Mouse (Mus musculus) embryonic facial prominence, embryonic 12.5 days (tissue): Measurements from ENCODE around the gene Rpl18a. TPM values are rescaled to one million over a fixed set of nuclear protein-coding genes. Genes with fewer than 3 reads are reported as not detected.

ENCODE experiments used
- ATAC-seq: fragments of 200-750 bp; cut with Nextera tagmentation; 2 replicates; pipeline ENCODE4 v1.8.0; 2017; ENCODE audit not compliant: insufficient number of reproducible peaks, insufficient read depth, low FRiP score, low TSS enrichment
- H3K27ac ChIP-seq: fragments of 300-500 bp; sonication (generic); 2 replicates; pipeline ENCODE4 v1.5.1; 2016; ENCODE audit warnings: mild to moderate bottlenecking
- H3K27me3 ChIP-seq: fragments of 300-500 bp; sonication (generic); 2 replicates; pipeline ENCODE4 v1.6.1; 2016; ENCODE audit warnings: mild to moderate bottlenecking, moderate library complexity
- H3K36me3 ChIP-seq: fragments of 300-500 bp; sonication (generic); 2 replicates; pipeline ENCODE4 v1.6.1; 2016; ENCODE audit warnings: mild to moderate bottlenecking
- H3K4me1 ChIP-seq: fragments of 300-500 bp; sonication (generic); 2 replicates; pipeline ENCODE4 v1.6.1; 2016
- H3K4me2 ChIP-seq: fragments of 300-500 bp; sonication (generic); replicated peaks from 2 replicates; pipeline ENCODE4 v1.6.1; 2016; ENCODE audit warnings: mild to moderate bottlenecking, moderate library complexity
- H3K4me3 ChIP-seq: fragments of 300-500 bp; sonication (generic); 2 replicates; pipeline ENCODE4 v1.5.1; 2016; ENCODE audit warnings: mild to moderate bottlenecking
- H3K9ac ChIP-seq: fragments of 300-500 bp; sonication (generic); 2 replicates; pipeline ENCODE4 v1.6.1; 2016; ENCODE audit warnings: mild to moderate bottlenecking, moderate library complexity
- H3K9me3 ChIP-seq: fragments of 300-500 bp; sonication (generic); 2 replicates; pipeline ENCODE4 v1.6.1; 2016; ENCODE audit warnings: mild to moderate bottlenecking, moderate library complexity
- WGBS: fragments of 180-500 bp; shearing (Covaris S2); methylation state at CpG from one replicate; pipeline ENCODE4 v1.1.7; 2016; 5-methylcytosine and 5-hydroxymethylcytosine counted together
- polyA plus RNA-seq: library from polyadenylated mRNA; unstranded; fragments of >200 nt; fragmentation: Nextera tagmentation; extraction: Ambion mirVana; gene quantifications from 2 replicates; pipeline ENCODE4 v1.2.1, GENCODE M21; 2016

The Rpl18a gene
- polyA plus RNA-seq, 1 experiment from 2014 or later = 3,568 TPM

- ATAC-seq = no peak
- H3K4me1 ChIP-seq = no peaks in the 10 kb centered on the region
- H3K27ac ChIP-seq = no peak overlapping the region
- no peak overlapping the region for H3K4me2 ChIP-seq
- no peaks in the 10 kb centered on the region for H3K27me3 ChIP-seq
- no peak overlapping the region for H3K4me3 ChIP-seq
- 89% methylated on average over 9 of the region's 9 CpGs for WGBS
- no peaks in the 10 kb centered on the region for H3K9me3 ChIP-seq
- no peak overlapping the region for H3K9ac ChIP-seq
- H3K36me3 ChIP-seq = peaks cover 49% of the 10 kb centered on the region
Observed at GRCm38 (mm10) chr8:70920049-70920922, 23.1 kb upstream of the Rpl18a start.

GRCm38 (mm10) chr8:70914704-70915103 is 17.5 kb upstream of the Rpl18a start:
- H3K27me3 ChIP-seq = no peaks in the 10 kb centered on the region
- no peaks in the 10 kb centered on the region for H3K4me1 ChIP-seq
- H3K9me3 ChIP-seq = no peaks in the 10 kb centered on the region
- WGBS = 91% methylated on average over 17 of the region's 17 CpGs
- H3K4me3 ChIP-seq = no peak overlapping the region
- no peak overlapping the region for H3K9ac ChIP-seq
- ATAC-seq = no peak
- peaks cover 90% of the 10 kb centered on the region for H3K36me3 ChIP-seq
- no peak overlapping the region for H3K27ac ChIP-seq
- no peak overlapping the region for H3K4me2 ChIP-seq

GRCm38 (mm10) chr8:70913523-70913922 is 16.3 kb upstream of the Rpl18a start:
- Histone ChIP-seq H3K4me1 (no peaks in the 10 kb centered on the region), H3K9me3 (no peaks in the 10 kb centered on the region), H3K27ac (no peak overlapping the region), H3K4me2 (no peak overlapping the region), H3K36me3 (peaks cover 81% of the 10 kb centered on the region), H3K27me3 (no peaks in the 10 kb centered on the region), H3K4me3 (no peak overlapping the region), H3K9ac (no peak overlapping the region)
- ATAC-seq = no peak
- 95% methylated on average over 26 of the region's 26 CpGs for WGBS

- Histone ChIP-seq H3K4me2 (no peak overlapping the region), H3K27me3 (no peaks in the 10 kb centered on the region), H3K4me1 (no peaks in the 10 kb centered on the region), H3K4me3 (no peak overlapping the region), H3K36me3 (peaks cover 76% of the 10 kb centered on the region), H3K27ac (no peak overlapping the region), H3K9ac (no peak overlapping the region), H3K9me3 (no peaks in the 10 kb centered on the region)
- 94% methylated on average over 30 of the region's 30 CpGs for WGBS
- no peak for ATAC-seq
Observed at GRCm38 (mm10) chr8:70912955-70913354, 15.7 kb upstream of the Rpl18a start.

GRCm38 (mm10) chr8:70911596-70911995 is 14.4 kb upstream of the Rpl18a start:
- Histone ChIP-seq H3K4me1 (0 out of 2 replicates have a peak, but pooled peaks cover 5% of the 10 kb centered on the region), H3K4me2 (no peak overlapping the region), H3K27me3 (no peaks in the 10 kb centered on the region), H3K9me3 (no peaks in the 10 kb centered on the region), H3K36me3 (peaks cover 62% of the 10 kb centered on the region), H3K9ac (no peak overlapping the region), H3K4me3 (no peak overlapping the region), H3K27ac (no peak overlapping the region)
- no peak for ATAC-seq
- WGBS = 78% methylated on average over 5 of the region's 5 CpGs

- Histone ChIP-seq H3K9me3 (no peaks in the 10 kb centered on the region), H3K4me3 (no peak overlapping the region), H3K4me1 (peaks cover 10% of the 10 kb centered on the region; the same call in 1 of the 2 replicates), H3K4me2 (no peak overlapping the region), H3K9ac (no peak overlapping the region), H3K27me3 (0 out of 2 replicates have a peak, but pooled peaks cover 7% of the 10 kb centered on the region), H3K27ac (no peak overlapping the region), H3K36me3 (peaks cover 21% of the 10 kb centered on the region)
- ATAC-seq = no peak
- 87% methylated on average over 2 of the region's 2 CpGs for WGBS
Observed at GRCm38 (mm10) chr8:70907518-70907917, 10.3 kb upstream of the Rpl18a start.

GRCm38 (mm10) chr8:70905831-70906736 is 8.9 kb upstream of the Rpl18a start, which contains the start of gene Map1s:
TSS of gene Map1s (plus strand) at chr8:70905932.
- peak within 1 kb of the TSS; percentile 89 for H3K4me2 ChIP-seq
- H3K4me3 ChIP-seq = peak within 1 kb of the TSS; percentile 90
- H3K4me1 ChIP-seq = peaks cover 10% of the 10 kb centered on the region; the same call in 1 of the 2 replicates
- H3K36me3 ChIP-seq = peaks cover 7% of the 10 kb centered on the region
- no peaks in the 10 kb centered on the region for H3K9me3 ChIP-seq
- 0 out of 2 replicates have a peak, but pooled peaks cover 7% of the 10 kb centered on the region for H3K27me3 ChIP-seq
- WGBS = under 1% methylated on average over 84 of the region's 86 CpGs
- H3K27ac ChIP-seq = peak within 1 kb of the TSS; percentile 92
- ATAC-seq = peak; percentile 89
- H3K9ac ChIP-seq = peak within 1 kb of the TSS; percentile 88

GRCm38 (mm10) chr8:70905463-70905830 is 8.2 kb upstream of the Rpl18a start:
- Histone ChIP-seq H3K36me3 (0 out of 2 replicates have a peak, but pooled peaks cover 3% of the 10 kb centered on the region), H3K4me3 (peak overlapping the region; percentile 90), H3K27ac (peak overlapping the region; percentile 92), H3K4me1 (peaks cover 10% of the 10 kb centered on the region; the same call in 1 of the 2 replicates), H3K9me3 (no peaks in the 10 kb centered on the region), H3K27me3 (0 out of 2 replicates have a peak, but pooled peaks cover 7% of the 10 kb centered on the region), H3K4me2 (peak overlapping the region; percentile 89), H3K9ac (peak overlapping the region; percentile 88)
- 17% methylated on average over 8 of the region's 8 CpGs for WGBS
- peak; percentile 13; the same call in 1 of the 2 replicates for ATAC-seq

GRCm38 (mm10) chr8:70904532-70904931 is 7.3 kb upstream of the Rpl18a start:
- no peak for ATAC-seq
- Histone ChIP-seq H3K4me1 (peaks cover 10% of the 10 kb centered on the region; the same call in 1 of the 2 replicates), H3K4me3 (no peak overlapping the region), H3K27me3 (0 out of 2 replicates have a peak, but pooled peaks cover 7% of the 10 kb centered on the region), H3K27ac (no peak overlapping the region), H3K9ac (no peak overlapping the region), H3K36me3 (0 out of 2 replicates have a peak, but pooled peaks cover 1% of the 10 kb centered on the region), H3K4me2 (no peak overlapping the region), H3K9me3 (no peaks in the 10 kb centered on the region)
- WGBS = 60% methylated on average over 4 of the region's 4 CpGs

- ATAC-seq = no peak
- no peak overlapping the region for H3K9ac ChIP-seq
Observed at GRCm38 (mm10) chr8:70903582-70903981, 6.4 kb upstream of the Rpl18a start.

GRCm38 (mm10) chr8:70903112-70903511 is 5.9 kb upstream of the Rpl18a start:
- Histone ChIP-seq H3K4me3 (no peak overlapping the region), H3K4me2 (no peak overlapping the region), H3K9me3 (no peaks in the 10 kb centered on the region), H3K27me3 (0 out of 2 replicates have a peak, but pooled peaks cover 7% of the 10 kb centered on the region), H3K4me1 (peaks cover 18% of the 10 kb centered on the region), H3K36me3 (no peaks in the 10 kb centered on the region), H3K9ac (no peak overlapping the region), H3K27ac (no peak overlapping the region)
- ATAC-seq = no peak
- WGBS = 40% methylated on average over 4 of the region's 4 CpGs

More at GRCm38 (mm10) chr8:70903582-70903981, 6.4 kb upstream of the Rpl18a start:
- Histone ChIP-seq H3K27ac (no peak overlapping the region), H3K4me3 (no peak overlapping the region), H3K36me3 (no peaks in the 10 kb centered on the region), H3K27me3 (0 out of 2 replicates have a peak, but pooled peaks cover 7% of the 10 kb centered on the region), H3K9me3 (no peaks in the 10 kb centered on the region), H3K4me1 (peaks cover 13% of the 10 kb centered on the region), H3K4me2 (no peak overlapping the region)
